Mouse (Mus musculus) MEL-GATA-1-ER (cell line): ENCODE data around the gene Ubr3.

Experiments used
- DNase-seq: peaks from one replicate; pipeline ENCODE4 v3.0.0-alpha.2; 2012; ENCODE audit warnings: low read depth; ENCODE audit errors: extremely low read depth

The Ubr3 gene

DNA sequence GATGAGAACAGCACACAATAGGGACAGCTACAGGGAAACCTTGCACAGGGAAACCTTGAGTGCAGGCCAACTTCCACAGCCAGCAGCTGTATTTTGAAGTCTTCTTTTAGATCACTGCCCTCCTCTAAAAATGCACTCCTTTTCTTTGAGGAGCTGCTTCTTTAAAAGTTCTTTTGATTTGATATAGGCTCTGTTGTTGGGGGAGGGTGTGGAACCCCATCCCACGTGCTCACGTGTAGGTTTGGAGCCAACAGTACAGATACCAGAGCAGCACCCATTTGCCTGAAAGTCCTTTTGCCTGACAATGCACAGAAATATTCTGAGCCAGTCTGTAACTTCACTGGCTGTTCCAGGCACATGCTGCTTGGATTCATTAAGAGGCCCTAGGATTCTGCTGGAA, 134.4 kb downstream of the Ubr3 start:
- no peak for DNase-seq

DNA sequence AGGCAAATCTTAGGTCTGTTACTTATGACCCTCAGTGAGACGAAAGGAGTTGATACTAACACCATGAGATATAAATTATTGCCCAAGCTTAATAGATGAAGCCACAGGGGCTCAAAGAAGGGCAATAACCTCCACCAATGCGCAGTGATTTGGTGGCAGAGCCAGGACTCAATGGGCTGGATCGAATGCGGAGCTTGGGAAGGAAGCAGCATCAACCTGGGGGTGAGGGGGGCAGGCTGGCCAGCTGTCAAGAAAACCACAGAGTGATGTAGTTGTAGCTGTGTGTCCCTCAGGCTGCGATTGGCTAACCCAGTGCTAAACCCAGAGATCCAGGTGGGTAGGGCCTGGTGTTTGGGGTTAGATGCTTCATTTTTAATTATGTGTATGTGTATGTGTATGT, 137.8 kb downstream of the Ubr3 start:
- DNase-seq = no peak

DNA sequence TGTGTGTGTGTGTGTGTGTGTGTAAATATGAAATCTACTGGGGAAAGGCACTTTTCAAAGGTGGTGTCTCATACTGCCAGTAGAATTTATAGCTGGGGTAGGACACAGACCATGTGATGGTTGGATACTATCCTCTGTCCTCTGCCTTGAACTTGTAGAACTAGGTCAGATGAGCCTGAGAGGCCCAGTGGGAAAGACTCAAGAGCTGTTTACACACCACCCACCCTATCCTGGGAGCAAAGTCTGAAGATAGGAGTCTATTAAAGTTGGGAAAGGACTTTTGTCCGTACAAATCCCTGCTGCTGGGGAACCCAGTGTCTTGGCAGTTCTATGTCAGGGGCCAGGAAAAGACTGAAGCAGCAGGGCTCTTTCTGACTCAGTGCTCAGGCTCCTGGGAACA, 138.3 kb downstream of the Ubr3 start:
- DNase-seq = no peak

DNA sequence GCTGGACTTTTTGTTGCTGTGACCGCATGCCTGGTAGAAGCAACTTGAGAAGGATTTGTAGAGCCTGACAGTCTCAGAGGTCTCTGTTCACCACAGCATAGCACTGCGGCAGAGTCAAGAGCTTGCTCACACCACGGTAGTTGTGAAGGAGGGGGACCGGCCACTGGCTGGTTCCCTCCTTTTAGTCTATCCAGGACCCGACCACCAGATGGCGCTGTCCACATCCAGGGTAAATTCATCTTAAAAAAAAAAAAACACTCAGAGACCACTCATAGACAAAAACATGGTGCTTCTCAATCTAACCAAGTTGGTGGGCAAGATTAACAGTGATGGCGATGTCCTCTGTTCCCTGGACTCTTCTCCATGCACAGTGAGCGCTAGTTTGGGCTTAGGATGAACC, 140.2 kb downstream of the Ubr3 start:
- DNase-seq = no peak

DNA sequence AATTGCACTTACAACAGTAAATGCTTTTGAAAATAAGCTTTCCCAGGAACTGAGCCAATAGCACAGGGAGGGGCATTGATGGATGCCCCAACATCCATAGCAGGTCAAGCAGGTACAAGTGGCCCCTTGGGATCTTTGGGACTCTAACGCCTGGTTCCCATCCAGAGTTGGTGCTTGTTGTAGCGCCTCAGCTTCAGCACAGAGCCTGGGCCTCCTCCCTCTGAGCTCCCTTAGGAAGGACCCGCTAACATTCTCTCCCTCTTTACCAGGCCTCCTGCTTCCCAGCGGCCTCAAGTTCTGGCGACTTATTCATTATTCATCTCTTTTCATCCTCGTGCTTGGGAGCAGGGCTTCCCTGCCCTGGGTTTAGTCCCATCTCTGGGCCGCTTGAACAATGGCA, 141.7 kb downstream of the Ubr3 start, which contains the start of gene Myo3b:
Gene Myo3b, plus strand, starts transcription at position 375 of the 400 bp plus-strand sequence.
- no peak for DNase-seq

DNA sequence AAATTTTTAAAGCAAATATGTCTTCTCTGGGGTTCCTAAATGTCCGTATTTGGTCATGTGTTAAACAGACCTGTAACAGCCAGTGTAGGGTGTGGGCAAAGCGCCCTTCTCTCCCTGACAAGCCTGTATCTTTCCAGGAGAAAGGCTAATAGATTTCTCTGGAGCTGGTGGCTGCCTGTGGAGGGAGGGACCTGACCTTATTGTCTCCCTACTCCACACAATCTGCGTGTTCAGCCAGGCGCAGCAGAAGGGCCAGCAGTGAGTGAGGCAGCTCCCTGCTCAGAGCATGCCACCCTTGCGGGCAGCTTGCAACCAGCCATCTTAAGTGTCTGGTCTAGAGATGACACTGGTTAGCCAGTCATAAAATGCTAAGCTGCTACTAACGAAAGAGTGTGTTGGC, 147.4 kb downstream of the Ubr3 start:
- DNase-seq = no peak

DNA sequence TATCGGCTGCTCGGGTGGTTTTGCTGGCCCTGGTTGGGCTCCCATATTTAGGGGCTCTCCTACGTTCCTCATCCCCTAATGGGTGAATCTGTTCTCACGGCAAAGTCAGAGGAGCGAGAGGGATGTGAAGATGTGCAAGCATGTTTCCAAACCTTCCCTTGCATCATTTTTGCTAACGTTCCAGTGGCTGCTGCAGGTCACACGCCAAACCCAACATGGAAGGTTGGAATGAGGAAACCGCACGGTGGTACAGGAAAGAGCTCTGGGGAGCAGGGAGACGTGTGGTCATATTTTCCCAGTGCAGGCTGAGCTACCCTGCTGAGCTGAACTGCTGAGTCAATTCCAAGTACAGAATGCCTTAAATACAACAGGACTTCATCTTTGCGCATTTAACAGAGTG, 150.8 kb downstream of the Ubr3 start:
- no peak for DNase-seq

DNA sequence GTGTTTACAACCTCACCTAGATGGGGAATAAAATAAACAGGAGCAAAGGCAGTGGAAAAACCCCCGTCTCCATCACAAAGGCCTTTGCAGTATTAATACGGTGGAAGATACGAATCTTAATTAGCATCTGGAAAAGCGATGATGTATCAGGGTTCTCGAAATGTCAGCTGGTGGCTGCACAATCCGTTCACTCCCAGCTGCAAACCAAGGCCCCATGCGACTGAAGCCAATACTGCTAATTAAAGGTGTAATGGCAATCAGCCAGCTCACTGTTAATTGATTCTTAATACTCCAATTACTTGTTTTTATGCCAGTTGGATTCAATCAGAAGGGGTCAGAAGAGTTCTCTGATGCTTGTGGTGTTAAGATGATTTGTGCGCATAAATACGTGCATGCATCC, 156.8 kb downstream of the Ubr3 start:
- no peak for DNase-seq

DNA sequence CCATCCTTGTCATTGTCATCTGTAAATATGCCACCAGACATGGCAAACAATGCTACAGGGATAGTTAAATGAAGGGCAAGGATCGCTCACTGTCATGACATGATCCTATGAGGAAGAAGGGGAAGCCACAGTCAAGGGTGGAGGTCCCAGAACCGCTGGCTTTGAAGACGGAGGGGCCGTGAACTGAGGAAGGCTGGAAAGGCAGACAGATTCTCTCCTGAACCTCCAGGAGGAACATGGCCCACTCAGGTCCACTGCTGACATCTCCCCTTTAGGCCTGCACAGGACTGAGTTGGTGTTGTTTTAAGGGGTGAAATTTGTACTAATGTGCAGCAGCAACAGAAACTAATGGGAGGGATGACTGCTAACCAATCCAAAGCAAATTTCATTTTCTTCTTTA, 161.2 kb downstream of the Ubr3 start:
- no peak for DNase-seq

DNA sequence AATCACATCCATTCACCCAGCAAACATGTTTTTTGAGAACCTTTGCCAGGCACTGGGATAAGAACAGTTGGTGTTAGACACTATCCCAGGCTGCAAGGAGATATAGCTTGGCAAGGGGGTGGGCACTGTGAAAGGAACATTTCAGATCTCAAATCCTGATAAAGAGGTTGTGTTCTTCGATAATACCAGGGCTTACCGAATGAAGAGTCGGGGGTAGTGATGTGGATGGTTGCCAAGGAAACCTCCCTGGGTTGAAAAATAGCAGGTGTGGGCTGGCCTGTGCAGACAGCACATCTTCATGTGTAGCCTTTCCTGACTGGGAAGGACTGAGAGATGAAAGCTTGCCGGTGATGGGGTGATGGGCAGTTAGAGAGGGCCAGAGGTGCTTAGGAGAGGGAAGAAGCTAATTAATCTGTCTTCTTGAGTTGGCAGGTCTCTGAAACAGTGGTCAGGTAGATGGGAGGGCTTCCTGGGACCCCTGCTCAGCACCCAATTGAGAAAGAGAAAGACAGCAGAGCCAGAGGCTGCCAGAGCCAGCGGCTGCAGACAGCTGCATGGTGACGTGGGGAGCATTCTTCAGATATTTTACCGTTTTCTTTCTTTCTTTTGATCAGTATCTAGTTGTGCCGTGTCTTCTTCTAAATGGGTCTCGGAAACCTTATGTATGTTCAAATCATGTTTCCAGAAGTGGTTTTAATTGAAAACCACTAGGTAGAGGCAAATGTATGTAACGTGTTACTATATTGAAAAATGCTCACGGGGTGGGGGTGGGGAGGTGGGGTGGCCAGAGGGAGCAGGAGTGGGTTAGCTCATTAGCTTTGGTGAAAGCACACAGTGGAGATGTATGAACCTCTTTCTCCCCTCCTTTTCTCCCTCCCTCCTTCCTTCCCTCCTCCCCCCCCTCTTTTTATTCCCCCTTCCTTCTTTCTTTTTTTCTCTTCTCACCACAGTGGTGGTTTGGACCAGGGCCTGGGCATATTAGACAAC, 163.6 kb downstream of the Ubr3 start:
- no peak for DNase-seq

DNA sequence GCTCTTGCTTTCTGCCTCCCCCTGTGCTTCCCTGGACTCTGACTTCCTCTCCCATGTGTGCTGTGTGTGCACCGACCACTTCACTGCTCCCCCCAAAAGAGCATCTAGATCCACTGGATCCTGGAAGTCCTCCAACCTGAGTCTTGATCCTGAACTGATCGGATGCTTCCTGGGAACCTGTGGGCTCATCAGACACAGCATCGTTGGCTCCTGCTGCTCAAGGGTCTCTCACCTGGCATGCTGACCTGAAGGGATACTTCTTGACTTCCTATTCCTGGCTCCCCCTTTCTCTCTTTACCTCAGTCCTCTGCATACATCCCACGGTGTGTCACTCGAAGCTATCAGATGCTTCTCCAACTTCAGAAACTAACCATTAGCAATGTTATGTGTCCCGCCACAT, 168.1 kb downstream of the Ubr3 start:
- no peak for DNase-seq

DNA sequence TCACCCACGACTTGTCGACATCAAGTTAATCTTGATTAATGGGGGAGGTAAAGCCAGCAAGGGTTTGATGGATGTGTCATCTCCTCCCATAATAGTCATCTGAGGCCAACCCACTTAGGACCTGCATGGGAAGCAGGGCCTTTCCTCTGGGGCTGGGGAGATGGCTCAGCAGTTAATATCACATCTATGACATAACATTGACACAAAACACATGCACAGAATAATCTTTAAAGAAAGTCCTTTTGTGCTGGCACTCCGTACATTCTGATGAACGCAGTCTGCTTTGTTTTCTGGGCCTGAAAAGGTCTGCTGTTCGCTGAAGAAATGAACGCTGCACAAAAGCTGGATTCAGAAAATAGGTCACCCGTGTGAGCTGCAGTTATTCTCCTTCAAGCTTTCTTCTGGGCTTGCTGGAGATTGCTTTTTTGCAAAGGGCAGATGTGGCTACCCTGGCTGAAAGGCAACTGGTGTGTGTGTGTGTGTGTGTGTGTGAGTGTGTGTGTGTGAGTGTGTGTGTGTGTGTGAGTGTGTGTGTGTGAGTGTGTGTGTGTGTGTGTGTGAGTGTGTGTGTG, 168.8 kb downstream of the Ubr3 start:
- DNase-seq = no peak

DNA sequence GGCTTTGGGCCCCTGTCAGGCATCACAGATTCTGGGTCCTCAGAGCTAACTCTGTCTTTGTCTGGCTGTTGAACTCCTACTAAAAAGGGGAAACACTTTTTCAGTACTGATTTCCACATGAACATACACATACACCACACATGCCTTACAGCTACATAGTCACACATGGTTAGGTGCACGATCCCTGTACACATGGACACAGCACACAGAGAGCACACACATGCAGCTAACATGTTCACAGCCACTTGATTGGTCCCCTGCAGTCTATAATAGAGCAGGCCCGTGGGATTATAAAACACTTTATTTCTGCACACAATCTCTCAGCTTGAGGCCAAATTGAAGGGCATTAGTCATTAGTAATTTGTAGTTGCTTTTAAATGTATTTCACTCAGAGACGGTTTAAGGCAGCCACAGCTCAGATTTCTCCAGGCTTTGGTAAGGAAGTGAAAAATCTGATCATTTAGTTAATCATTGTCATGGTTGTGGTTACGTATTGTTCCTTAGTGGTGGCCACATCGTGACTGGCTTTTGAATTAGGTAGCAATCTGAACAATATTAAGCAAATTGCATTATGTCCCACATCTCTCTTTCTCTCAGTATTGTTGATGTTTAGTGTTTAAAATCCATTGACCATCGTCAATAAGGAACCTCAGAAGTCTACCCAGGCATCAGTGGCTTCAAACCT, 169.4 kb downstream of the Ubr3 start:
- DNase-seq = no peak

DNA sequence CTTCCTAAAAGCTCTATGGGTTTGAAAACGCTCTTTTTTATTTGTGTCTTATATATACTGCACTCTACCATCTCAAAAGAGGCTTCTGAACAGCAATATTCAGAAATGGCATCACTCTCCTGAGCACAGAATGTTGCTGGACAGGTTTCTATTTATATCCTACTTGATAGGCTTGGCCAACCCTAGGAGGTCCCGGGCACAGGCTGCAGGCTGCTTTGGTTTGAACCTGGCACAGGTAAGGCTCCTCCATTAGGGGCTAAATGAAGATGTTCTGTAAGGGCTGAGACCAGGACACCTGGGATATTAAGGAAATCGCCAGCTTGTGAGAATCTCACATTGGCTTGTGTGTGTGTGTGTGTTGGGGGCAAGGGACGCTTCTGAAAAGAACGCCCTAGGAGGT, 172.8 kb downstream of the Ubr3 start:
- DNase-seq = no peak
